Mouse (Mus musculus) megakaryocyte, embryonic 14.5 days (primary cell): ENCODE measurements at regions not wholly inside any gene's neighbourhood (a gene's known extent, or its start where the extent isn't known, plus 50 kb on each side); places are given as distances from the start of the nearest gene placed in this dataset.

ENCODE experiments used
- H3K27me3 ChIP-seq: replicated peaks from 2 replicates; pipeline ENCODE3; 2012; ENCODE audit warnings: inconsistent platforms
- H3K36me3 ChIP-seq: replicated peaks from 2 replicates; pipeline ENCODE3; 2012; ENCODE audit warnings: low read length, inconsistent platforms, mixed read lengths
- H3K4me1 ChIP-seq: 2 replicates; pipeline ENCODE4 v1.6.1; 2012; ENCODE audit warnings: inconsistent platforms
- H3K4me3 ChIP-seq: replicated peaks from 2 replicates; pipeline ENCODE3; 2012; ENCODE audit warnings: moderate library complexity, mild to moderate bottlenecking, inconsistent platforms
- H3K9me3 ChIP-seq: 2 replicates; pipeline ENCODE4 v1.6.1; 2012; ENCODE audit warnings: inconsistent platforms
- FLI1 ChIP-seq: IDR thresholded peaks from 2 replicates; pipeline ENCODE4 v1.6.1; 2012; ENCODE audit warnings: low read length, inconsistent platforms, mixed read lengths
- GATA1 ChIP-seq: IDR thresholded peaks from 3 replicates; pipeline ENCODE4 v1.6.1; 2012; ENCODE audit warnings: mixed read lengths, low read length, inconsistent platforms, borderline replicate concordance

- no peak for TF ChIP-seq GATA1
- no peak for TF ChIP-seq FLI1
- H3K9me3 ChIP-seq, result no peaks in the 10 kb centered on the region
- H3K4me1 ChIP-seq, result no peaks in the 10 kb centered on the region
- no peaks in the 10 kb centered on the region for H3K36me3 ChIP-seq
- peaks cover 4% of the 10 kb centered on the region for H3K27me3 ChIP-seq
- no peak overlapping the region for H3K4me3 ChIP-seq
Observed at GRCm38 (mm10) chr2:75482484-75482883, 176.6 kb upstream of the Hnrnpa3 start.

GRCm38 (mm10) chr2:75484951-75485350 lies 174.1 kb upstream of the Hnrnpa3 start:
- TF ChIP-seq FLI1, result no peak
- no peak for TF ChIP-seq GATA1
- peaks cover 4% of the 10 kb centered on the region for H3K27me3 ChIP-seq
- no peak overlapping the region for H3K4me3 ChIP-seq
- peaks cover 4% of the 10 kb centered on the region; the same call in 1 of the 2 replicates for H3K9me3 ChIP-seq
- H3K36me3 ChIP-seq, result no peaks in the 10 kb centered on the region
- H3K4me1 ChIP-seq, result no peaks in the 10 kb centered on the region

- TF ChIP-seq GATA1, result no peak
- TF ChIP-seq FLI1, result no peak
- H3K36me3 ChIP-seq, result no peaks in the 10 kb centered on the region
- no peaks in the 10 kb centered on the region for H3K27me3 ChIP-seq
- H3K4me1 ChIP-seq, result no peaks in the 10 kb centered on the region
- peaks cover 13% of the 10 kb centered on the region; the same call in 1 of the 2 replicates for H3K9me3 ChIP-seq
- H3K4me3 ChIP-seq, result no peak overlapping the region
Observed at GRCm38 (mm10) chr2:75491150-75491549, 167.9 kb upstream of the Hnrnpa3 start.

- Histone ChIP-seq H3K27me3 (no peaks in the 10 kb centered on the region), H3K9me3 (peaks cover 13% of the 10 kb centered on the region; the same call in 1 of the 2 replicates)
- TF ChIP-seq FLI1 (no peak), GATA1 (no peak)
Observed at GRCm38 (mm10) chr2:75491789-75492500, 167.1 kb upstream of the Hnrnpa3 start.

GRCm38 (mm10) chr2:75492501-75492898 lies 166.6 kb upstream of the Hnrnpa3 start:
- H3K4me1 ChIP-seq, result no peaks in the 10 kb centered on the region
- H3K9me3 ChIP-seq, result peaks cover 13% of the 10 kb centered on the region; the same call in 1 of the 2 replicates
- no peak overlapping the region for H3K4me3 ChIP-seq
- TF ChIP-seq FLI1, result no peak
- no peaks in the 10 kb centered on the region for H3K36me3 ChIP-seq
- H3K27me3 ChIP-seq, result no peaks in the 10 kb centered on the region

More at GRCm38 (mm10) chr2:75491789-75492500, 167.1 kb upstream of the Hnrnpa3 start:
- no peaks in the 10 kb centered on the region for H3K36me3 ChIP-seq
- no peak overlapping the region for H3K4me3 ChIP-seq
- no peaks in the 10 kb centered on the region for H3K4me1 ChIP-seq

- Histone ChIP-seq H3K9me3 (no peaks in the 10 kb centered on the region), H3K4me3 (no peak overlapping the region), H3K36me3 (no peaks in the 10 kb centered on the region), H3K27me3 (no peaks in the 10 kb centered on the region), H3K4me1 (no peaks in the 10 kb centered on the region)
- no peak for TF ChIP-seq FLI1
- TF ChIP-seq GATA1, result no peak
Observed at GRCm38 (mm10) chr2:75496606-75497240, 162.3 kb upstream of the Hnrnpa3 start.

- Histone ChIP-seq H3K27me3 (peaks cover 6% of the 10 kb centered on the region), H3K4me1 (no peaks in the 10 kb centered on the region), H3K9me3 (no peaks in the 10 kb centered on the region), H3K4me3 (no peak overlapping the region), H3K36me3 (no peaks in the 10 kb centered on the region)
- TF ChIP-seq GATA1, result no peak
- no peak for TF ChIP-seq FLI1
Observed at GRCm38 (mm10) chr2:75510223-75510622, 148.8 kb upstream of the Hnrnpa3 start.

- Histone ChIP-seq H3K36me3 (no peaks in the 10 kb centered on the region), H3K27me3 (peaks cover 6% of the 10 kb centered on the region), H3K4me3 (no peak overlapping the region), H3K9me3 (no peaks in the 10 kb centered on the region), H3K4me1 (no peaks in the 10 kb centered on the region)
- no peak for TF ChIP-seq FLI1
- no peak for TF ChIP-seq GATA1
Observed at GRCm38 (mm10) chr2:75512422-75513170, 146.5 kb upstream of the Hnrnpa3 start.

- no peaks in the 10 kb centered on the region for H3K36me3 ChIP-seq
- no peak overlapping the region for H3K4me3 ChIP-seq
- H3K9me3 ChIP-seq, result no peaks in the 10 kb centered on the region
- peaks cover 6% of the 10 kb centered on the region for H3K27me3 ChIP-seq
- TF ChIP-seq FLI1, result no peak
- no peak for TF ChIP-seq GATA1
- H3K4me1 ChIP-seq, result no peaks in the 10 kb centered on the region
Observed at GRCm38 (mm10) chr2:75514171-75514570, 144.9 kb upstream of the Hnrnpa3 start.

- H3K4me3 ChIP-seq, result no peak overlapping the region
- H3K36me3 ChIP-seq, result no peaks in the 10 kb centered on the region
- no peaks in the 10 kb centered on the region for H3K4me1 ChIP-seq
- TF ChIP-seq GATA1 (no peak), FLI1 (no peak)
- H3K27me3 ChIP-seq, result peaks cover 8% of the 10 kb centered on the region
- H3K9me3 ChIP-seq, result no peaks in the 10 kb centered on the region
Observed at GRCm38 (mm10) chr2:75516223-75516622, 142.8 kb upstream of the Hnrnpa3 start.
